Comparison of ENCODE assay signal across 16 mouse cellular contexts in the genomic region with DNA sequence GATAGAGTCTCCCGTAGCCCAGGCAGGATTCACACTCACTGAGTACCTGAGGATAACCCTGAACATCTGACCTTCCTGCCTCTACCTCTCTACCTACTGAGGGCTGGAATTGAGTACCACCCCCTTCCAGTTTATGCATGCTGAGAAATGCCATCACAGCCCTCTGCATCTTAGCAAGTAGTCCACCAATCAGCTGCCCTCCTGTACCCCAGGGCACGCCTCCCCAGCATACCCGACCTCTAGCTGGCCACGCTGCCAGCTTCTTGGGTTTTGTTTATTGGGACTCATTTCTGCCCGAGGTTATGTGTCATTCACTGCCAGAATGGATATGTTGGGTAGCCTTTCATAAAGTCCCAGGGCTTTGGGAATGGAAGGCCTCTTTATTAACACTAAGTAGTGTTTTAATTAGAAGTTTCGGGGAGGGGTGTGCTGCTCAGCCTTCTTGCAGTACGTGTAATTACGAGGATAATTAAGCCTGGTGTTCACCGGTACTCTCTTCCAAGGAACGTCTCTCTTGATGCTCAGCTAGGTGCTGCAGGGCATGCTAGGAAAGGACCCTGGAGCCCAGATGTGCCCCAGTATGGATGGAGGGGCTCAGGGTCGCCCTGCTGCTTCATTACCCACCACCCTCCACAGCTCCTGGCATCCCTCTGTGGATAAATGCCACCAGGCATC.
"Had no signal": no experiment of that assay in that cellular context is flagged by ENCODE, and none has a peak within 500 bp of the region (broad histone marks: within the 10 kb centered on the region; RNA-seq: fewer than 3 reads in every experiment).

No protein-coding gene starts in this region.

- H3K4me3 ChIP-seq: kidney, embryonic 15.5 days; layer of hippocampus, adult 2 months; limb, embryonic 12.5 days; liver, embryonic 13.5 days; lung, embryonic 15.5 days; megakaryocyte, embryonic 14.5 days; midbrain, embryonic 15.5 days; stomach, embryonic 15.5 days had no signal

- H3K27ac ChIP-seq: kidney, embryonic 15.5 days; layer of hippocampus, adult 2 months; limb, embryonic 12.5 days; liver, embryonic 13.5 days; lung, embryonic 15.5 days; macrophage; midbrain, embryonic 15.5 days; stomach, embryonic 15.5 days had no signal

- H3K9me3 ChIP-seq: kidney, embryonic 15.5 days; limb, embryonic 12.5 days; liver, embryonic 13.5 days; lung, embryonic 15.5 days; megakaryocyte, embryonic 14.5 days; midbrain, embryonic 15.5 days; stomach, embryonic 15.5 days had no signal

- H3K36me3 ChIP-seq: kidney, embryonic 15.5 days; limb, embryonic 12.5 days; liver, embryonic 13.5 days; lung, embryonic 15.5 days; midbrain, embryonic 15.5 days; stomach, embryonic 15.5 days had no signal

- H3K4me2 ChIP-seq: kidney, embryonic 15.5 days; limb, embryonic 12.5 days; liver, embryonic 13.5 days; lung, embryonic 15.5 days; midbrain, embryonic 11.5 days; midbrain, embryonic 15.5 days; stomach, embryonic 15.5 days had no signal

- ATAC-seq: liver, postnatal 0 days; midbrain, embryonic 15.5 days had no signal

- H3K9ac ChIP-seq: kidney, embryonic 15.5 days; limb, embryonic 12.5 days; liver, embryonic 13.5 days; liver, postnatal 0 days; lung, embryonic 15.5 days; midbrain, embryonic 15.5 days; stomach, embryonic 15.5 days had no signal

- DNase-seq: kidney, postnatal 25 days; liver; liver, embryonic 13.5 days; liver, postnatal 0 days; lung, postnatal 14 days; right cerebral cortex, postnatal 14 days; thymus, postnatal 36 days had no signal

- H3K4me1 ChIP-seq: stomach, embryonic 15.5 days had no signal

- H3K27me3 ChIP-seq: kidney, embryonic 15.5 days; limb, embryonic 12.5 days; liver, embryonic 13.5 days; lung, embryonic 15.5 days; megakaryocyte, embryonic 14.5 days; midbrain, embryonic 15.5 days; stomach, embryonic 15.5 days had no signal
